Mouse (Mus musculus) ES-Bruce4 (cell line): Measurements from ENCODE around the gene Obsl1.

ENCODE experiments used
- CTCF ChIP-seq: IDR thresholded peaks from one replicate; pipeline ENCODE4 v1.8.1; 2011; ENCODE audit warnings: low read depth, low read length
- POLR2A ChIP-seq: IDR thresholded peaks from one replicate; pipeline ENCODE4 v1.8.1; 2011; ENCODE audit warnings: low read length; ENCODE audit not compliant: insufficient read depth

DNA sequence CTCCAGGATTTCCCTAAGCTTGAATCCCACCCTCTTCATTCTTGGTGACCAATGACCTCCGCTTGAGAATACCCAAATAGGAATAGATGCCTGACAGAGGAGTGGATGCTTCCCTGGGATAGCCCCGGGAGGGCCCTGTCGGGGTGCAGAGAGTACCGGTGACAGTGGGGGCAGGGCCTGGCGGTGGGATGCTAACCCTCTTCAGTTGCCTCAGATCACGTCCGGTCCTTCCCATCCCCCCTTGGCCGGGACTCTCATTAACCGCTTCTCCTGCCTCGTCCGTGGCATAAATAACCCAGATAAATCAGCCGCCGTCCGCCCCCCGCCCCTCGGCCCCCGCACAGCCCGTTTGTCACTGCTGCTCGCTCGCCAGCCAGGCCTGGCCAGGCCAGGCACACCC is 59.6 kb downstream of the Obsl1 start:
- no peak for TF ChIP-seq POLR2A
- TF ChIP-seq CTCF, result no peak
